Mouse (Mus musculus): ENCODE data around the gene Zfp462.
"Not testable (repeated sequence)": the region's sequence is repeated elsewhere in the genome, so short reads cannot be mapped to it uniquely, and the experiment has no call there.

Gene Zfp462

GRCm38 (mm10) chr4:54944921-54945430, at the start of gene Zfp462:
Zfp462 (plus strand) TSS chr4:54945048.
- DNase-seq (ENCODE audit: low spot score), result peak; percentile 81

- no peak for DNase-seq (ENCODE audit: low spot score)
These were observed 48.8 kb upstream of the Zfp462 start for GRCm38 (mm10) chr4:54896017-54896416.

GRCm38 (mm10) chr4:54904641-54905040, 40.2 kb upstream of the Zfp462 start:
- DNase-seq (ENCODE audit: low spot score), result no peak

GRCm38 (mm10) chr4:54905399-54905953, 39.4 kb upstream of the Zfp462 start:
- DNase-seq (ENCODE audit: low spot score), result no peak

GRCm38 (mm10) chr4:54910300-54910699, 34.5 kb upstream of the Zfp462 start:
- DNase-seq (ENCODE audit: low spot score), result no peak

- DNase-seq (ENCODE audit: low spot score), result no peak
These were observed 26.6 kb upstream of the Zfp462 start for GRCm38 (mm10) chr4:54918276-54918675.

GRCm38 (mm10) chr4:54923386-54923785, 21.5 kb upstream of the Zfp462 start:
- DNase-seq (ENCODE audit: low spot score), result no peak

GRCm38 (mm10) chr4:54924306-54924705, 20.5 kb upstream of the Zfp462 start:
- no peak for DNase-seq (ENCODE audit: low spot score)

GRCm38 (mm10) chr4:54926456-54926855, 18.4 kb upstream of the Zfp462 start:
- not testable (repeated sequence) for DNase-seq (ENCODE audit: low spot score)

GRCm38 (mm10) chr4:54927321-54928062, 17.4 kb upstream of the Zfp462 start:
- not testable (repeated sequence) for DNase-seq (ENCODE audit: low spot score)

GRCm38 (mm10) chr4:54929686-54930085, 15.2 kb upstream of the Zfp462 start:
- no peak for DNase-seq (ENCODE audit: low spot score)

- no peak for DNase-seq (ENCODE audit: low spot score)
These were observed 12.2 kb upstream of the Zfp462 start for GRCm38 (mm10) chr4:54932668-54933067.

- peak; percentile 39 for DNase-seq (ENCODE audit: low spot score)
These were observed 7.7 kb upstream of the Zfp462 start for GRCm38 (mm10) chr4:54937161-54937560.

GRCm38 (mm10) chr4:54945603-54946445, 976 bp downstream of the Zfp462 start:
- peak; percentile 52 for DNase-seq (ENCODE audit: low spot score)

GRCm38 (mm10) chr4:54946662-54947055, 1.8 kb downstream of the Zfp462 start:
- DNase-seq (ENCODE audit: low spot score), result no peak

- peak; percentile 65 for DNase-seq (ENCODE audit: low spot score)
These were observed 2.5 kb downstream of the Zfp462 start for GRCm38 (mm10) chr4:54947056-54947990.

GRCm38 (mm10) chr4:54947991-54948615, 3.3 kb downstream of the Zfp462 start:
- peak; percentile 70 for DNase-seq (ENCODE audit: low spot score)

GRCm38 (mm10) chr4:54948616-54949560, 4.0 kb downstream of the Zfp462 start:
- peak; percentile 60 for DNase-seq (ENCODE audit: low spot score)

- no peak for DNase-seq (ENCODE audit: low spot score)
These were observed 4.7 kb downstream of the Zfp462 start for GRCm38 (mm10) chr4:54949561-54949940.

GRCm38 (mm10) chr4:54950136-54950535, 5.3 kb downstream of the Zfp462 start:
- no peak for DNase-seq (ENCODE audit: low spot score)
